Mouse (Mus musculus) urinary bladder, postnatal 10 days (tissue): Measurements from ENCODE around the gene Med22.
A peak's percentile ranks its signal among the peaks of the same experiment; 100 is the strongest.

Source experiments
- DNase-seq: peaks from one replicate; pipeline ENCODE4 v3.0.0; 2022; ENCODE audit warnings: low spot score

Med22 gene

GRCm38 (mm10) chr2:26910124-26910993, at the start of gene Med22, which contains the start of gene Rpl7a:
Med22 (minus strand) TSS chr2:26910677.
Rpl7a (plus strand) TSS chr2:26910764.
- peak; percentile 99 for DNase-seq

GRCm38 (mm10) chr2:26957488-26957859, 47.0 kb upstream of the Med22 start:
- DNase-seq: no peak

- no peak for DNase-seq
These were observed 46.5 kb upstream of the Med22 start for GRCm38 (mm10) chr2:26956811-26957487.

GRCm38 (mm10) chr2:26954735-26955395, 44.4 kb upstream of the Med22 start:
- no peak for DNase-seq

GRCm38 (mm10) chr2:26952866-26953265, 42.4 kb upstream of the Med22 start:
- no peak for DNase-seq

- DNase-seq: no peak
These were observed 41.7 kb upstream of the Med22 start for GRCm38 (mm10) chr2:26952193-26952592.

GRCm38 (mm10) chr2:26951346-26951905, 40.9 kb upstream of the Med22 start:
- no peak for DNase-seq

- DNase-seq: no peak
These were observed 39.9 kb upstream of the Med22 start for GRCm38 (mm10) chr2:26950411-26950810.

- no peak for DNase-seq
These were observed 32.8 kb upstream of the Med22 start for GRCm38 (mm10) chr2:26943253-26943652.

GRCm38 (mm10) chr2:26941539-26941938, 31.1 kb upstream of the Med22 start:
- DNase-seq: no peak

- DNase-seq: no peak
These were observed 25.9 kb upstream of the Med22 start for GRCm38 (mm10) chr2:26936425-26936824.

- DNase-seq: no peak
These were observed 24.8 kb upstream of the Med22 start for GRCm38 (mm10) chr2:26935286-26935685.

- DNase-seq: peak; percentile 68
These were observed 23.0 kb upstream of the Med22 start, which contains the start of the genes Surf4 and Stkld1 for GRCm38 (mm10) chr2:26933304-26934055. Surf4 (minus strand) TSS chr2:26933928. Stkld1 (plus strand) TSS chr2:26934047.

GRCm38 (mm10) chr2:26932473-26933303, 22.2 kb upstream of the Med22 start:
- no peak for DNase-seq

GRCm38 (mm10) chr2:26930390-26930789, 19.9 kb upstream of the Med22 start:
- DNase-seq: no peak

GRCm38 (mm10) chr2:26927745-26928476, 17.4 kb upstream of the Med22 start:
- no peak for DNase-seq

GRCm38 (mm10) chr2:26921784-26922183, 11.3 kb upstream of the Med22 start:
- no peak for DNase-seq

GRCm38 (mm10) chr2:26920190-26920855, 9.8 kb upstream of the Med22 start:
- DNase-seq: no peak

GRCm38 (mm10) chr2:26919684-26920083, 9.2 kb upstream of the Med22 start:
- DNase-seq: no peak
